Mouse (Mus musculus) erythroid progenitor cell, adult 5-6 weeks (primary cell): ENCODE results near the gene Robo1. TPM values are rescaled to one million over a fixed set of nuclear protein-coding genes. Genes with fewer than 3 reads are reported as not detected.

Source experiments
- ATAC-seq: replicated peaks from 2 replicates; pipeline ENCODE4 v1.8.0; 2016; ENCODE audit warnings: moderate number of reproducible peaks, mild to moderate bottlenecking, moderate TSS enrichment, inconsistent platforms; ENCODE audit not compliant: poor library complexity, low FRiP score, severe bottlenecking
- total RNA-seq, 2 experiments: library from RNA; stranded (forward) in 1 of 2; stranded (reverse) in 1 of 2; fragments of 150-400 nt in 1 of 2; fragments of 186-747, 209-891 nt in 1 of 2; gene quantifications; 2 replicates each; pipeline versions ENCODE4 v1.2.3 to v1.2.4; 2015 to 2017; ENCODE audit warnings: low replicate concordance in 2 of 2

Robo1 gene
- total RNA-seq, 2 experiments from 2014 or later: not detected

GRCm38 (mm10) chr16:72791181-72791705 is 483.1 kb downstream of the Robo1 start:
- no peak for ATAC-seq

GRCm38 (mm10) chr16:72794692-72795378 is 486.7 kb downstream of the Robo1 start:
- no peak for ATAC-seq

DNA sequence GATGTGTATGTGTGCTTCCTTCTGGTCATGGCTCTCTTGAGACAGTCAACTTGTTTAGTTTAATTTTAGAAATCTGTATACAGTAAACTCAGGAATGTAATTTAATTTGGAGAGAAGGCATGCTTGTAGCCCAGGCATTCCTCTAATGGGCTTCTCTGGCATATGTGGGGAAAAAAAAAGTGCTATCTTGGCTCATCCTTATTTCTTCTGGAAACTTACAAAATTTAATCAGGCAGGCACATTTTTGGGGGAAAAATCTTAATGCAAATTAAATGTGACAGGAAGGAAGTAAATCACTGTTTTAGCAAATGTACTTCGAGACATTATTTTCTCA is 487.2 kb downstream of the Robo1 start:
- ATAC-seq: no peak

- no peak for ATAC-seq
Observed at GRCm38 (mm10) chr16:72798405-72798949, 490.4 kb downstream of the Robo1 start.

DNA sequence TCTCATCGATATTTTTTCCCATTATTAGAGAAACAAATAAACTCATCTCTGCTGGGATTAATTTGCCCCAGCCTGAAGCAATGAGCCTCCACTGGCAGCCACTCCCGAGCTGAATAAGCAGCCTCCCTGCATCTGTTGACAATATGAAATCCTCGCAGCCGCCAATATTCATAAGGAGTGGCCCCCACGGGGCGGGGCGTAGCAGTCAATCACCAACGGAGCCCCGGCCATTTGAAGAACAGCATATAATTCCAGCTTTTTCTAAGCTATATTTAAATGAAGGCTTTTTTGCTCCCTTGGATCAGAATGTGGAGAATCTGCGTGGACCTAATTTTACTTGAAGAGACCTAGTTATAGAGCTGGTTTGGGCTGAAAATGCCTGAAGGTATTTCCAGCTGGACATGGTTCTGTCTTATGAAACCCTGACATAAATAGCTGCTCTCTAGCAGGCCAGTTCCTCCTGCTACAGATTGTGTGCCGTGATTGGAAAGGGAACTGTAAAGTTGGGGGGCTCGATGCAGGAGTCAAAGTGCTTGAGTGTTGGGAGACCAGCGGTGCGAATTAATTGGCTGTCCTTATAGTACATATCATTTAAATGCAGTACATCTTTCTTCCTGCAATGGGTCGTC is 492.1 kb downstream of the Robo1 start:
- ATAC-seq: no peak

DNA sequence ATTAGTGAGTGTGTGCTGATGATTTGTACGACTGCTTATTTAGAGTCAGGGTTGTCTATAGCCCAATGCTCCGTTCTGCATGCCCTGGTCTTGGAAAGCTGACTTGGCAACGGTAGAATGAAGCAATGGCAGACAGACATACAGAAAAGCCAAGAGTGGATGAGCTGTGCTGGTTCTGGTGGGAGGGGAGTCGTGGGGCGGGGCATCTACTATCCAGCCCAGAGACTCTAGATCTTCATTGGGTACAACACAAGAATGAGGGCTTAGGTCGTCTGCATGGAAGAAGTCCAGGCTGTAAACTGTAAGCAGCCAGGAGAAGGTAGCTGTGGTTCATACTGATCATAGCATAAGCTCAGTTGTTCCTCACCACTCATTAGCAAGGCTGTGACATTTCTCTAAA is 492.7 kb downstream of the Robo1 start:
- no peak for ATAC-seq

- no peak for ATAC-seq
Observed at GRCm38 (mm10) chr16:72808351-72808750, 500.2 kb downstream of the Robo1 start.

- ATAC-seq: no peak
Observed at GRCm38 (mm10) chr16:72810942-72811341, 502.8 kb downstream of the Robo1 start.

DNA sequence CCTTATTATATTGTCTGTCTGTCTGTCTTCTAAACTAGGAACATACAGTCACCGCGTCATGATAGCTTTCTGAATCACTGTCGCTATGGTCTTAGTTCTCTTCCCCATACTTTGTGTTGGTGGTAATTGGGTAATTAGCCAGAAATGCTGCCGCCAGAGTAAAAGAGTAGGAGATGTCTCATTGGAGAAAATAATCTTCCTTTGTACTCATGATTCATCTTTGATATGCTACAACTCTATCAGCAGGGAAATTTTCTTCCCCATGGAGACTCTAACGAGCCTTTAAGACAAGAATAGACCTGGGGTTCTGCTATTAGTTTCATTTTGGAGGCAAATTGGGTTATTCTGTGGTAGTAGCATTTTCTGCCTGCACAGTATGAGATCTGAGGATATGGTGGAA is 503.4 kb downstream of the Robo1 start:
- ATAC-seq: no peak

DNA sequence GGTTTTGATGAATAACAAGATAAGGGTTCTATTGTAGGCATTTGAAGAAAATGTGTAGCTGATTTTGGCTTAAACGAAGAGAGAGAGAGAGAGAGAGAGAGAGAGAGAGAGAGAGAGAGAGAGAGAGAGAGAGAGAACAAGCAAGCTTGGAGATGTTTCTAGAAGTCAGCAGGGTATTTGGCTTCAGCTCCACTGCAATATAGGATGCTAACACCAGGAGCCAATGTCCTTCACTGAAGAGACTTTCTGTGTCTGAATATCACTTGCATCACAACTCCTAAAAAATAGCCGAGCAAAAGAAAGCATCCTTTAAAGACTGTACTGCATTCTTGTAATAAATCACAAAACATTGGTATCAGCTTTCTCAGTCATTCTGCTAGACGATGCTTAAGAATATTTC is 503.8 kb downstream of the Robo1 start:
- no peak for ATAC-seq

- no peak for ATAC-seq
Observed at GRCm38 (mm10) chr16:72828381-72828780, 520.3 kb downstream of the Robo1 start.

DNA sequence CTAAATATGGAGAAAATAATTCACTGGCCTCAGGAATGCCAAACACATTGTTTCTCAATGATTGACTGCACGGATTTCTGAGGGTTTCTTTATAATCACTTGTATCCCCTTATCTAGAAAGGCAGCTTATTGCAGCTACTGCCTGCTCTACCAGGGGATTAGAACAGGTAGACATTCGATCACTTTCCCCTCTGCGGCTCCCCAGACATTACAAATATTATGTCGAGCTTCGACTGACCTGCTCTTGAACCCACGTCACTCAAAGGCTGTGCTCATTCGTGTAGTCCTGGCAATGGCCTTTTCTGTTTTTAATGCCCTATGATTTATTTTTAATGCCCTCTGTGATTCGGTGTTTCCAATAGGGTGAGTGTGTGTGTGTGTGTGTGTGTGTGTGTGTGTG is 521.4 kb downstream of the Robo1 start:
- no peak for ATAC-seq

DNA sequence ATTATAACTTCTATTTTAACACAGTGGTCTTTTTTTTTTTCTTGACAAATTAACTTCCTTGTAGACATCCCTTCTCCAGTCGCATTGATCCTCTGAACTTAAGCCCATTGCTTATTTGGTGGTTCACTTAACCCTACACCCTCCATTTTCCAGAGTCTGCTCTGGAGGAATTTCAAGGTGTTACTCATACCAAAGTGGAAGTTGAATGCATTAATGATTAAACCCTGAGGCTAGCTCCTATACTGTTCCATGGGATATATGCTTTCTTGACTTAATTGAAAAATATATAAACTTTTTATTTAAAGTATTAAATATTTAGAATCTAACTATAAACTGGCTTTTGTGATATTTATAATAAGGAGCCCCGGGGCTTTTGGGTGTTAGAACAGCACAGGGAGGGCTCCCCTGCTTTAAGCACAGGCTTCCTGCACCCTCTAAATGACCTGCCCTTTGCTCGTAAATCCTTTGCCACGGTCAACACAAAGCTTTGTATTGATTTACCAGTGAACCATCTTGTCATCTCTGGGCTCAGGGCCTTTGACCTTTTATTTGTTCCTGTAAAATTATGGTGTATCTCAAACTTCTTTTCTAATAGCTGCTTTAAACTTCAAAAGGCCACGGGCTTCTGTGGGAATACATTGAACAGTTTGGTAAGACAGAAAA is 522.4 kb downstream of the Robo1 start:
- ATAC-seq: no peak

- ATAC-seq: no peak
Observed at GRCm38 (mm10) chr16:72834266-72834665, 526.2 kb downstream of the Robo1 start.

- ATAC-seq: no peak
Observed at GRCm38 (mm10) chr16:72839031-72839430, 530.9 kb downstream of the Robo1 start.

- no peak for ATAC-seq
Observed at GRCm38 (mm10) chr16:72841066-72841465, 533.0 kb downstream of the Robo1 start.

- no peak for ATAC-seq
Observed at GRCm38 (mm10) chr16:72854101-72854500, 546.0 kb downstream of the Robo1 start.

DNA sequence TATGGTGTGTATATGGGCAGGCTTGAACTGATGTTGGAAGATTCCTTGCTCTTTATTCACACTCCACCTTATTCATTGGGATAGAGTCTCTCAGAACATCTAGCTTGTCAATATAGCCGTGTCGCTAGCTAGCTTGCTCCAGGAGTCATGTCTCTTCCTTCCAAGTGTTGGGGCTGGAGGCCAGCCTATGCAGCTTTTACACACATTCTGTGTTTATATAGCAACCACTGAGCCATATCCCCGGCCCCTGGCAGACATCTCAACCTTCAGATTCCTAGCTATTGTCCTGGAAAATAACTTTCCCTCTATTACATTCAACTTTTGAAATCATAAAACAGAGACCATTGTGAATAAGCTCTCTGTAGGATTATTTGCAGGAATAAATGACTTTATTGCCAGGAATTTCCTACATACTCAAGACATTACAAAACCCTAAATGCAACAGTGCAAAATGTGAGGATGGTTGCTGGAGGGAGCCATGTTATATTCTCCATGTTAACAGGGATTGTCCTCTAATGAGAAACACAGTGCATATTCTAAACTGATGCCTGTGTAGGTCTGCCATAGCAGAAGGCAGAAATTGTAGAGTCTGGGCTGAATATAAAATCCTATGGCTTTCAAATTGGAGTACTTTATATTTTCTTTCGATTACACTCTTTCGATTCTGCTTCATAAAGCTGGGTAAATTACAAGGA is 546.9 kb downstream of the Robo1 start:
- no peak for ATAC-seq

DNA sequence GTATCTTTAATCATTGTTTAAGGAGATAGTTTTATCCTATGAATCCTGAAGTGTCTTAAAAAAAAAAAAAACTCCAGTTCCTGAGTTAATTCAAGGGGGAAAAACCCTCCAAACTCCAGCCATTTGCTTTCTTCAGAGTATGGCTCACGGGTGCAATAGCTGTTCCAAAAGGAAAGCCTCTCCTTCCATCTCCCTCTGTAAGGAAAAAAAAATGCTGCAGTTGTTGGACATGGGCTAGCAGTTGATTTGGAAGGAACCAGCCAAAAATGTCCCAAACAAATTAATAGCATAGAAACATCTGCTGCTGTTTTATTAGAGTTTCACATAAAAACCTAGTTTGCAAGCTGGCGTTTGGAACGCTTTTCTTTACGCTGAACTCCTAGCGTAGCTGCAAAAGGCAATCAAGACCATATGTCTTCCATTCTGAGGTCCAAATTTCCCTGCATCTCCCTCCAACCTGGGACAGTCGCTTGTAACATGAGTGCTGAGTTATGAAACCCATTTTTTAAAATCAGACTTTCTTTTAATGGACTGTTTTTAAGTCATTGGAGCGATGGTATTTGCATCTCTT is 553.7 kb downstream of the Robo1 start:
- ATAC-seq: no peak

GRCm38 (mm10) chr16:72866011-72866410 is 557.9 kb downstream of the Robo1 start:
- no peak for ATAC-seq
